ENCODE assay signal across 12 mouse cellular contexts in genomic region chr15:97468732-97469683, GRCm38 (mm10).
DNase-seq lines count a peak whose midpoint lies in the region; ATAC-seq lines count a peak whose summit lies in the region.
"Had no signal": no experiment of that assay in that cellular context is flagged by ENCODE, and none has a peak within 500 bp of the region (broad histone marks: within the 10 kb centered on the region; RNA-seq: fewer than 3 reads in every experiment).

No protein-coding gene starts in this region.

- H3K9ac ChIP-seq in liver, embryonic 11.5 days (ENCODE audit: low read depth, low read length) = no peak overlapping the region
- H3K9ac ChIP-seq in liver, embryonic 12.5 days = no peak overlapping the region
- no peak overlapping the region for H3K9ac ChIP-seq in forebrain, embryonic 14.5 days (ENCODE audit: low read length)
- H3K9ac ChIP-seq: hindbrain, embryonic 13.5 days; liver, embryonic 14.5 days had no signal

- no peaks in the 10 kb centered on the region for H3K36me3 ChIP-seq in liver, embryonic 11.5 days (ENCODE audit: control insufficient read depth, insufficient read depth, low read length)
- H3K36me3 ChIP-seq in liver, embryonic 12.5 days = no peaks in the 10 kb centered on the region
- no peaks in the 10 kb centered on the region for H3K36me3 ChIP-seq in forebrain, embryonic 14.5 days (ENCODE audit: control insufficient read depth, insufficient read depth, low read length)
- H3K36me3 ChIP-seq: hindbrain, embryonic 13.5 days had no signal

- no peaks in the 10 kb centered on the region for H3K27me3 ChIP-seq in liver, embryonic 11.5 days (replicated peaks; ENCODE audit: control insufficient read depth, insufficient read depth, low read length)
- H3K27me3 ChIP-seq in liver, embryonic 12.5 days (replicated peaks) = no peaks in the 10 kb centered on the region
- H3K27me3 ChIP-seq in forebrain, embryonic 14.5 days (replicated peaks; ENCODE audit: control insufficient read depth, insufficient read depth, low read length) = no peaks in the 10 kb centered on the region
- H3K27me3 ChIP-seq: hindbrain, embryonic 13.5 days had no signal

- H3K4me1 ChIP-seq in liver, embryonic 11.5 days (replicated peaks; ENCODE audit: control insufficient read depth, insufficient read depth, low read length) = no peaks in the 10 kb centered on the region
- no peaks in the 10 kb centered on the region; the same call in 1 of the 2 replicates for H3K4me1 ChIP-seq in liver, embryonic 12.5 days
- H3K4me1 ChIP-seq in forebrain, embryonic 14.5 days (ENCODE audit: control insufficient read depth, insufficient read depth, low read length) = no peaks in the 10 kb centered on the region
- H3K4me1 ChIP-seq: hindbrain, embryonic 13.5 days had no signal

- no peak overlapping the region for H3K27ac ChIP-seq in liver, embryonic 11.5 days (ENCODE audit: low read depth, low read length)
- H3K27ac ChIP-seq in liver, embryonic 12.5 days = no peak overlapping the region
- no peak overlapping the region for H3K27ac ChIP-seq in forebrain, embryonic 14.5 days (ENCODE audit: low read depth, low read length)
- H3K27ac ChIP-seq: hindbrain, embryonic 13.5 days; liver, embryonic 14.5 days had no signal

- 0 out of 2 replicates have a peak, but pooled peaks have one; percentile 18 for ATAC-seq in liver, embryonic 11.5 days (replicated peaks; ENCODE audit: low FRiP score)
- ATAC-seq in liver, embryonic 12.5 days = no peak
- ATAC-seq in forebrain, embryonic 14.5 days = no peak
- ATAC-seq: Patski had no signal

- 68% methylated on average over 23 of the region's 23 CpGs for WGBS in liver, embryonic 11.5 days
- 55% methylated on average over 23 of the region's 23 CpGs for WGBS in liver, embryonic 12.5 days (ENCODE audit: insufficient replicate concordance)
- 86% methylated on average over 23 of the region's 23 CpGs for WGBS in forebrain, embryonic 14.5 days

- no peak for DNase-seq in liver, embryonic 11.5 days (ENCODE audit: low spot score)
- DNase-seq in brain, adult 2 months (ENCODE audit: low read depth, low spot score) = peak; percentile 10
- DNase-seq in natural killer cell, adult 2 months (ENCODE audit: low spot score in 2 of 2) = peak; percentile 80 to 84
- DNase-seq in thymus, postnatal 36 days = peak; percentile 75 to 84
- DNase-seq in adrenal gland, adult 18-20 months (ENCODE audit: low spot score in 2 of 2) = no peak
- no peak for DNase-seq in ovary, postnatal 10 days (ENCODE audit: low spot score)
- DNase-seq in forebrain, embryonic 14.5 days (ENCODE audit: low spot score) = no peak

- no peak overlapping the region for H3K4me3 ChIP-seq in liver, embryonic 11.5 days (ENCODE audit: low read depth, low read length)
- no peak overlapping the region for H3K4me3 ChIP-seq in liver, embryonic 12.5 days
- no peak overlapping the region for H3K4me3 ChIP-seq in forebrain, embryonic 14.5 days (ENCODE audit: low read depth, low read length)
- H3K4me3 ChIP-seq: erythroblast, embryonic 14.5 days; hindbrain, embryonic 13.5 days had no signal

- H3K9me3 ChIP-seq in liver, embryonic 11.5 days (ENCODE audit: control insufficient read depth, low read length) = no peaks in the 10 kb centered on the region
- no peaks in the 10 kb centered on the region for H3K9me3 ChIP-seq in liver, embryonic 12.5 days (replicated peaks)
- H3K9me3 ChIP-seq in forebrain, embryonic 14.5 days (replicated peaks; ENCODE audit: control insufficient read depth, low read length) = no peaks in the 10 kb centered on the region
- H3K9me3 ChIP-seq: hindbrain, embryonic 13.5 days had no signal

- no peak overlapping the region for H3K4me2 ChIP-seq in liver, embryonic 11.5 days
- H3K4me2 ChIP-seq in liver, embryonic 12.5 days = no peak overlapping the region
- H3K4me2 ChIP-seq in forebrain, embryonic 14.5 days (ENCODE audit: low read length) = no peak overlapping the region
- H3K4me2 ChIP-seq: hindbrain, embryonic 13.5 days had no signal

Comparison
In these comparisons a context has a peak if more than half of its experiments do, and no peak if none do; other contexts are left out.
1. DNase-seq: peak in brain, adult 2 months (single experiment), natural killer cell, adult 2 months (2 of 2) and thymus, postnatal 36 days (2 of 2); none in liver, embryonic 11.5 days (single experiment), adrenal gland, adult 18-20 months (0 of 2), ovary, postnatal 10 days (single experiment) and forebrain, embryonic 14.5 days (single experiment).